Mouse (Mus musculus): ENCODE data around the gene Ankzf1. TPM values are rescaled to one million over a fixed set of nuclear protein-coding genes. Genes with fewer than 3 reads are reported as not detected.

The Ankzf1 gene
- polyA plus RNA-seq, 1 experiment from 2014 or later: 22.1 TPM

GRCm38 (mm10) chr1:75215785-75216184 is 23.8 kb downstream of the Ankzf1 start:
- WGBS: 91% methylated on average over 9 of the region's 9 CpGs
- H3K27ac ChIP-seq (ENCODE audit: low read length): no peak overlapping the region
- no peak for ATAC-seq (ENCODE audit: insufficient number of reproducible peaks, insufficient read depth, low FRiP score, low read depth)

GRCm38 (mm10) chr1:75216797-75217585 is 25.0 kb downstream of the Ankzf1 start:
- WGBS: 75% methylated on average over 13 of the region's 13 CpGs
- H3K4me3 ChIP-seq (ENCODE audit: low read depth, low read length): no peak overlapping the region

More at GRCm38 (mm10) chr1:75215785-75216184, 23.8 kb downstream of the Ankzf1 start:
- no peak overlapping the region for H3K4me2 ChIP-seq (replicated peaks; ENCODE audit: low read depth, low read length)
- H3K4me1 ChIP-seq (ENCODE audit: control insufficient read depth, insufficient read depth, low read length): peaks cover 21% of the 10 kb centered on the region
- H3K4me3 ChIP-seq (ENCODE audit: low read depth, low read length): no peak overlapping the region
- H3K9ac ChIP-seq (replicated peaks; ENCODE audit: low read depth, low read length): no peak overlapping the region
- H3K9me3 ChIP-seq (ENCODE audit: control insufficient read depth, low read depth, low read length): no peaks in the 10 kb centered on the region
- peaks cover 18% of the 10 kb centered on the region; the same call in 1 of the 2 replicates for H3K36me3 ChIP-seq (ENCODE audit: control insufficient read depth, insufficient read depth, low read length)
- peaks cover 7% of the 10 kb centered on the region for H3K27me3 ChIP-seq (ENCODE audit: control insufficient read depth, insufficient read depth, low read length)

GRCm38 (mm10) chr1:75217893-75218226 is 25.9 kb downstream of the Ankzf1 start:
- Histone ChIP-seq H3K27ac (ENCODE audit: low read length) (peak overlapping the region; percentile 44; the same call in 1 of the 2 replicates), H3K9ac (replicated peaks; ENCODE audit: low read depth, low read length) (0 out of 2 replicates have a peak overlapping the region, but pooled peaks have one; percentile 47), H3K4me1 (ENCODE audit: control insufficient read depth, insufficient read depth, low read length) (peaks cover 10% of the 10 kb centered on the region; the same call in 1 of the 2 replicates), H3K4me3 (ENCODE audit: low read depth, low read length) (peak overlapping the region; percentile 51), H3K27me3 (ENCODE audit: control insufficient read depth, insufficient read depth, low read length) (peaks cover 10% of the 10 kb centered on the region), H3K9me3 (ENCODE audit: control insufficient read depth, low read depth, low read length) (no peaks in the 10 kb centered on the region), H3K36me3 (ENCODE audit: control insufficient read depth, insufficient read depth, low read length) (peaks cover 16% of the 10 kb centered on the region; the same call in 1 of the 2 replicates), H3K4me2 (replicated peaks; ENCODE audit: low read depth, low read length) (peak overlapping the region; percentile 98)
- ATAC-seq (ENCODE audit: insufficient number of reproducible peaks, insufficient read depth, low FRiP score, low read depth): no peak
- WGBS: 2% methylated on average over 6 of the region's 6 CpGs

More at GRCm38 (mm10) chr1:75216797-75217585, 25.0 kb downstream of the Ankzf1 start:
- ATAC-seq (ENCODE audit: insufficient number of reproducible peaks, insufficient read depth, low FRiP score, low read depth): no peak
- Histone ChIP-seq H3K27me3 (ENCODE audit: control insufficient read depth, insufficient read depth, low read length) (peaks cover 10% of the 10 kb centered on the region), H3K27ac (ENCODE audit: low read length) (no peak overlapping the region), H3K9me3 (ENCODE audit: control insufficient read depth, low read depth, low read length) (no peaks in the 10 kb centered on the region), H3K4me2 (replicated peaks; ENCODE audit: low read depth, low read length) (no peak overlapping the region), H3K4me1 (ENCODE audit: control insufficient read depth, insufficient read depth, low read length) (peaks cover 14% of the 10 kb centered on the region; the same call in 1 of the 2 replicates), H3K36me3 (ENCODE audit: control insufficient read depth, insufficient read depth, low read length) (peaks cover 18% of the 10 kb centered on the region; the same call in 1 of the 2 replicates), H3K9ac (replicated peaks; ENCODE audit: low read depth, low read length) (no peak overlapping the region)

- H3K4me2 ChIP-seq (replicated peaks; ENCODE audit: low read depth, low read length): peak overlapping the region; percentile 98
- H3K27me3 ChIP-seq (ENCODE audit: control insufficient read depth, insufficient read depth, low read length): peaks cover 10% of the 10 kb centered on the region
- WGBS: 1% methylated on average over 38 of the region's 38 CpGs
- H3K9ac ChIP-seq (replicated peaks; ENCODE audit: low read depth, low read length): peak overlapping the region; percentile 47
- peaks cover 10% of the 10 kb centered on the region; the same call in 1 of the 2 replicates for H3K36me3 ChIP-seq (ENCODE audit: control insufficient read depth, insufficient read depth, low read length)
- H3K4me3 ChIP-seq (ENCODE audit: low read depth, low read length): peak overlapping the region; percentile 51
- H3K27ac ChIP-seq (ENCODE audit: low read length): peak overlapping the region; percentile 44; the same call in 1 of the 2 replicates
- H3K9me3 ChIP-seq (ENCODE audit: control insufficient read depth, low read depth, low read length): no peaks in the 10 kb centered on the region
- H3K4me1 ChIP-seq (ENCODE audit: control insufficient read depth, insufficient read depth, low read length): peaks cover 9% of the 10 kb centered on the region; the same call in 1 of the 2 replicates
- ATAC-seq (ENCODE audit: insufficient number of reproducible peaks, insufficient read depth, low FRiP score, low read depth): peak; percentile 24
Observed at GRCm38 (mm10) chr1:75218227-75219001, 26.5 kb downstream of the Ankzf1 start.

GRCm38 (mm10) chr1:75219078-75219477 is 27.1 kb downstream of the Ankzf1 start:
- Histone ChIP-seq H3K4me3 (ENCODE audit: low read depth, low read length) (peak overlapping the region; percentile 51), H3K9ac (replicated peaks; ENCODE audit: low read depth, low read length) (peak overlapping the region; percentile 47), H3K27me3 (ENCODE audit: control insufficient read depth, insufficient read depth, low read length) (peaks cover 10% of the 10 kb centered on the region), H3K27ac (ENCODE audit: low read length) (no peak overlapping the region; the same call in 1 of the 2 replicates), H3K4me2 (replicated peaks; ENCODE audit: low read depth, low read length) (peak overlapping the region; percentile 98), H3K4me1 (ENCODE audit: control insufficient read depth, insufficient read depth, low read length) (peaks cover 9% of the 10 kb centered on the region; the same call in 1 of the 2 replicates), H3K9me3 (ENCODE audit: control insufficient read depth, low read depth, low read length) (no peaks in the 10 kb centered on the region), H3K36me3 (ENCODE audit: control insufficient read depth, insufficient read depth, low read length) (peaks cover 4% of the 10 kb centered on the region; the same call in 1 of the 2 replicates)
- peak; percentile 89 for ATAC-seq (ENCODE audit: insufficient number of reproducible peaks, insufficient read depth, low FRiP score, low read depth)
- under 1% methylated on average over 24 of the region's 24 CpGs for WGBS

GRCm38 (mm10) chr1:75219531-75219930 is 27.6 kb downstream of the Ankzf1 start, which contains the start of gene Tuba4a:
Gene Tuba4a, minus strand, starts transcription at chr1:75219865.
- no peaks in the 10 kb centered on the region for H3K9me3 ChIP-seq (ENCODE audit: control insufficient read depth, low read depth, low read length)
- peaks cover 3% of the 10 kb centered on the region; the same call in 1 of the 2 replicates for H3K36me3 ChIP-seq (ENCODE audit: control insufficient read depth, insufficient read depth, low read length)
- ATAC-seq (ENCODE audit: insufficient number of reproducible peaks, insufficient read depth, low FRiP score, low read depth): peak; percentile 56; the same call in 1 of the 2 replicates
- under 1% methylated on average over 34 of the region's 34 CpGs for WGBS
- peak within 1 kb of the TSS; percentile 47 for H3K9ac ChIP-seq (replicated peaks; ENCODE audit: low read depth, low read length)
- peak within 1 kb of the TSS; percentile 51 for H3K4me3 ChIP-seq (ENCODE audit: low read depth, low read length)
- H3K27me3 ChIP-seq (ENCODE audit: control insufficient read depth, insufficient read depth, low read length): peaks cover 10% of the 10 kb centered on the region
- H3K4me2 ChIP-seq (replicated peaks; ENCODE audit: low read depth, low read length): peak within 1 kb of the TSS; percentile 98
- peaks cover 9% of the 10 kb centered on the region; the same call in 1 of the 2 replicates for H3K4me1 ChIP-seq (ENCODE audit: control insufficient read depth, insufficient read depth, low read length)
- no peak within 1 kb of the TSS; the same call in 1 of the 2 replicates for H3K27ac ChIP-seq (ENCODE audit: low read length)

GRCm38 (mm10) chr1:75221538-75221937 is 29.6 kb downstream of the Ankzf1 start:
- Histone ChIP-seq H3K4me2 (replicated peaks; ENCODE audit: low read depth, low read length) (no peak overlapping the region), H3K27me3 (ENCODE audit: control insufficient read depth, insufficient read depth, low read length) (peaks cover 10% of the 10 kb centered on the region), H3K4me1 (ENCODE audit: control insufficient read depth, insufficient read depth, low read length) (peaks cover 9% of the 10 kb centered on the region; the same call in 1 of the 2 replicates), H3K9ac (replicated peaks; ENCODE audit: low read depth, low read length) (no peak overlapping the region), H3K4me3 (ENCODE audit: low read depth, low read length) (no peak overlapping the region), H3K9me3 (ENCODE audit: control insufficient read depth, low read depth, low read length) (no peaks in the 10 kb centered on the region), H3K36me3 (ENCODE audit: control insufficient read depth, insufficient read depth, low read length) (no peaks in the 10 kb centered on the region), H3K27ac (ENCODE audit: low read length) (no peak overlapping the region)
- no peak for ATAC-seq (ENCODE audit: insufficient number of reproducible peaks, insufficient read depth, low FRiP score, low read depth)
- WGBS: 83% methylated on average over 3 of the region's 3 CpGs

- H3K4me1 ChIP-seq (ENCODE audit: control insufficient read depth, insufficient read depth, low read length): peaks cover 9% of the 10 kb centered on the region; the same call in 1 of the 2 replicates
- H3K27ac ChIP-seq (ENCODE audit: low read length): no peak overlapping the region
- no peak overlapping the region for H3K4me3 ChIP-seq (ENCODE audit: low read depth, low read length)
- peaks cover 10% of the 10 kb centered on the region for H3K27me3 ChIP-seq (ENCODE audit: control insufficient read depth, insufficient read depth, low read length)
- WGBS: 77% methylated on average over 6 of the region's 6 CpGs
- no peak overlapping the region for H3K9ac ChIP-seq (replicated peaks; ENCODE audit: low read depth, low read length)
- no peaks in the 10 kb centered on the region for H3K36me3 ChIP-seq (ENCODE audit: control insufficient read depth, insufficient read depth, low read length)
- no peak for ATAC-seq (ENCODE audit: insufficient number of reproducible peaks, insufficient read depth, low FRiP score, low read depth)
- no peaks in the 10 kb centered on the region for H3K9me3 ChIP-seq (ENCODE audit: control insufficient read depth, low read depth, low read length)
- no peak overlapping the region for H3K4me2 ChIP-seq (replicated peaks; ENCODE audit: low read depth, low read length)
Observed at GRCm38 (mm10) chr1:75222926-75223325, 31.0 kb downstream of the Ankzf1 start.
